Mouse (Mus musculus): ENCODE data around the gene Eva1c.
A peak's percentile ranks its signal among the peaks of the same experiment; 100 is the strongest.
"Not testable (repeated sequence)": the region's sequence is repeated elsewhere in the genome, so short reads cannot be mapped to it uniquely, and the experiment has no call there.

Gene Eva1c

GRCm38 (mm10) chr16:90826457-90826856, at the start of gene Eva1c:
Gene Eva1c (plus strand): TSS chr16:90826719.
- no peak for DNase-seq (ENCODE audit: low read depth)

DNA sequence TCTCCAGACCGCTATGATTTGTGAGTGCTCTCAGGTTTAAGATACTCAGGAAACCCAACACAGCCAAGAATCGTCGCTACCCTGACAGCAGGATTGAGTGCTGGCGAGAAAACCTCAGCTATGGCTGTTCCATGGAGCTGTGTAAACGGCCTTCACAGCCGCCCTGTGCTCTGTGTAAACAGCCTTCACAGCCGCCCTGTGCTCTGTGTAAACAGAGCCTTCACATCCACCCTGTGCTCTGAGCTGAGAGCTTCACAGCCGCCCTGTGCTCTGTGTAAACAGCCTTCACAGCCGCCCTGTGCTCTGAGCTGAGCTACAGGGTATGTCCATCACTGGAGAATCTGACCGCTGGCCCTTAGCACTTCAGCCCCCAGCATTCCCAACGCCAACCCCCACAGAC, 46.7 kb upstream of the Eva1c start:
- no peak for DNase-seq (ENCODE audit: low read depth)

DNA sequence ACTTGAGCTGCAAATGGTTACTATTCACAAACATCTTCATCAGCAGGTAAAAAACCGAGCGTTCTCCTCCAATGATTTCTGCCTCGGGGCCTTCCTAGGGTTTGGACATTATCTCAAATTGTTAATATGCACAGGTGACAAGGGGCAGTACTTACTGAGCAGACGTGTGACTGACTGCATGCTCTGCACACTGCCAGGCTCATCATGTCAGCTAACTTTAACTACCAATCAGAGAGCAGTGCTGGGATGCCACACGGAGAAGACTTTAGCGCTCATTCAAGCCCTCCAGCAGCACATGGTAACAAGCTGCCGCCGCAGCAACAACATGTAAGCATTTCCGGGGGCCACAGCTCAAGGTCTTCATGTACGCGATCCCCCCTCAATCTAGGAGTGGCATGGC, 43.2 kb upstream of the Eva1c start:
- no peak for DNase-seq (ENCODE audit: low read depth)

- DNase-seq (ENCODE audit: low read depth) = no peak
Measured at GRCm38 (mm10) chr16:90785257-90785656, 41.3 kb upstream of the Eva1c start.

DNA sequence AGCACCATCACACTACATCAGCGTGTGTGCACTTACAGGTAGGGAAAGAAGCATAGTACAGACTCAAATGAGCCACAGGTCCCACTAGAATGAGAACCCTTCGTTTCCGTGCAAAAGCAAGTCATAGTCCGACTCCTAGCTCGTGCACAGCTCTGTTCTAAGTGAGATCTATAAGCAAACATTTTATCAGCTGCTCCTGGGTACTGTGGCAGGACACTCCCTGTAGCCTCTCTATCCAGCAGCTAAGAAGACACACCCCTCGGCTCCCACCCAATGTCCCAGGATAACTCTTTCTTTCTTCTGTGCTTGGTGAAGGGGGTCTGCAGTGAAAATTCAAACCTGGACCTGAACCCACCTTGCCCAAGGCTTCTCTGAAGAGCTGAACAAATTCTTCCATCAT, 37.9 kb upstream of the Eva1c start:
- DNase-seq (ENCODE audit: low read depth) = no peak

GRCm38 (mm10) chr16:90790946-90791345, 35.6 kb upstream of the Eva1c start:
- no peak for DNase-seq (ENCODE audit: low read depth)

GRCm38 (mm10) chr16:90792066-90792465, 34.5 kb upstream of the Eva1c start:
- no peak for DNase-seq (ENCODE audit: low read depth)

GRCm38 (mm10) chr16:90792500-90792899, 34.0 kb upstream of the Eva1c start:
- no peak for DNase-seq (ENCODE audit: low read depth)

DNA sequence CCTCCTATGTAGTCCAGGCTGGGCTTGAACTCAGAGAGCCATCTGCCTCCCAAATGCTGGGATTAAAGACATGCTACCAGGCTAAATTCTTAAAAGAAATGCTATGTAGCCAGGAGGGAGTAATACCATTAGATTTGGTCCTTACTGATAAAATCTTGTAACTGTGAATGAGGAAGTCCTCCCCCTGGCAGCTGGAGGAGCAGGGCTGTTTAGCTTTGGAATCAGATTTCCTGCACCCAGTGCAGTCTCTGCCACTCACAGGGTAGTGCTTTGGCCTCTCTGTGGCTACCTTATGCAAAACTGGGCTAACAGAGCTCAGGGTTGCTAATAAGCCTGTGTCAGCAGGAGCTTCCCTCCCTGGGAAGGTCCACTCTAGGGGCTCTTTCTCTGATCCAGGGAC, 31.8 kb upstream of the Eva1c start:
- no peak for DNase-seq (ENCODE audit: low read depth)

DNA sequence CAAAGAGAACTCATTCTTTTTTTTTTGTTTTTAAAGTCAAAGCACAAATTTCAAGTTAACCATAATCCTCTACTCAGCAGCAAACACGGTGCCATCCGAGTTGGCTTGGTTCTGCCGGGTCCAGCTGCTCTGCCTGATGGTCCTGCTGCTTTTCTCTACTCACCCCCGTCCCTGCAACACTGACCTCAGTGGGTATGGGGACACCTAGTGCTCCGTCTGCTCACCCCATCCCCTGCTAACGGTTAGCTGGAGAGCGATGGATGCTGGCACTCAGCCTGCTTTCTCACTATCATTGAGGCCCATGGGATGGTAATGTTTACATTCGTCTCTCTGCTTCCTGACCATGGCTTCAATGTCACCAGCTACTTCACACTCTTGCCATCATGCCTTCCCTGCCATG, 28.1 kb upstream of the Eva1c start:
- DNase-seq (ENCODE audit: low read depth) = no peak

GRCm38 (mm10) chr16:90798848-90799247, 27.7 kb upstream of the Eva1c start:
- DNase-seq (ENCODE audit: low read depth) = no peak

GRCm38 (mm10) chr16:90799840-90800239, 26.7 kb upstream of the Eva1c start:
- DNase-seq (ENCODE audit: low read depth) = no peak

DNA sequence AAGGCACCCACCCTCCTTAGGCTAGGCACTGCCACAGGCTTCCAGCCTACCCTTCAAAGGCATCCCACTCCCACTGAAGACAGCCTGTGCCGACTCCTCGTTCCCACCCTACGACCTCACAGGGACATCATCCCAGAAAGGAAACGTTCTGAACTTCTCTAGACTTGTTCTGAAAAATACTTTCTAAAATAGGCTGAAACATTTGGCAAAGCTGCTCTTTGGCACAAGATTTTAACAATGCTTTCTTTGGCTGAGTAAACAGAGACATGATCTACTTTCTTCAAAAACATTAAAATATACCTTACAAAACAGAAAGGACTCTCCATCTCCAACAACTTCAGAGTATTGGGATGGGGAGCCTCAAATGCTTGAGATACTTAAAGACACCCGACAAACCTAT, 25.3 kb upstream of the Eva1c start:
- DNase-seq (ENCODE audit: low read depth) = no peak

DNA sequence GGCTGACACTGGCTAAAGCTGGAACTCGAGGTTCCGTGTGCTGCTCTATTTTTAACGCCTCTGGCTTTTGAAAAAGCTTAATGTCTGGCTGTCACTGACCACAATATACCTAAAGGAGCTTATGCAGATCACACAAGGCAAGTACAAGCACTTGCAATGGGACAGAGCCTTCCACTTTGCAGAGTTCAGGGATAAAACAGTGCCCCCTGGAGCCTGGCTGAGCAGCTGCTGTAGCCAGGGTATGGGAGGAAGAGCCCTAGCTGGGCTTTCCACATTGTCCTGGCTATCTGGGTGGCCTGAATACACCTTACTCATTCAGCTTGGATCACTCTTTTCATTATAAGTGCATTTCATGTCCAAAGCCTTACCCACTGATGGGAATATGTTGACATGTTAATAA, 24.6 kb upstream of the Eva1c start:
- DNase-seq (ENCODE audit: low read depth) = peak; percentile 29

DNA sequence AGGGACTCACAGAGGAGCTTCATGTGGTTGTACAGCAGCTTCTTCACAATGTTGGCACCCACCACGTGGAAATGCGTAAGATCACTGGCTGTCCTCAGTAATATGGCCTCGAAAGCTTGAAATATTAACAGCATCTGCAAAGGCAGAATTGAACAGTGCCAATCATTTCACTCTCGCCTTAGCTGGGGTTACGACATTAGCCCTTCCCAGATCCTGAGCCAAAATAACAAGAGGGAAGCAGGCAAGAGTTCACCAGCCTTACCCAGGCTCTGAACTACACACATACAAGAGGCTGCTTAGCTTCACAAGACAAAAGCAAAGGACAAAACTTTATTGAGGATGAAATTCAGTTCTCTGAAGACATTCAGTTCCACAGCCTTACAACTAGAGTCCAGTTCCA, 22.1 kb upstream of the Eva1c start:
- DNase-seq (ENCODE audit: low read depth) = no peak

DNA sequence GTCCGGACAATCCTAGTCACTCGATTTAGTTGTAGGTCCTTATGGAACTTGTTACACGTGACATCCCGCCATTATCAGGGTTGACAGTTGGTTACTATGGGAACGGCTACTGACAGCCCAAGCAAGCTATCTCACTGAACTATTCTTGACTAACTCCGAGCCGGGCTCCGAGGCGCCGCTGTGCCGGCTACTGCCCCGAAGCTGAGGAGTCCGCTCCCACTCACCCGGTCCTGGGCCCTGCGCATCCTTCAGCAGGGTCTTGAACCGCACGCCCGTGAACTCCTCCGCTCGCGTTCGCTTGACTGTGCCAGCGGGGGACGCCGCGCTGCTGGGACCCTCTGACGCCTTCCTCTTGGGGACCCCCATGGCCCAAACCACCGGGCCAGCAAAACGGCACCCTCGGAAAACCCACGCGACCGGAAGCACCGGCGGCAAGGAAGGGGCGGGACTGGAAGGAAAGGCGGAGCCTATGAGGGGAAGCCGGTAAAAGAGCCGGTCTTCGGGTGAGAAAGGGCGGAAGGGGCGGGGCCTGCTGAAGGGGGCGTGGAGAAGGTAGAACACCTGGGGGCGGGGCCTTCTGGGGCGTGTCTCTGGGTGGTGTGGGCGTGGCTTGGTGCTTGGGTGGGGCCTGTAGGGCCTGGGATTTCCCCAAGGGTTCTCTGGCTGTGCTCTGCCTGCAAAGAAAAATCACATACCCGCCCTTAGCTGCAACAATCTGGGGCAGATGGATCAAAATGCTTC, 16.4 kb upstream of the Eva1c start, which contains the start of gene Urb1:
Gene Urb1, minus strand, starts transcription at position 439 of the 741 bp plus-strand sequence.
- DNase-seq (ENCODE audit: low read depth) = peak; percentile 98

DNA sequence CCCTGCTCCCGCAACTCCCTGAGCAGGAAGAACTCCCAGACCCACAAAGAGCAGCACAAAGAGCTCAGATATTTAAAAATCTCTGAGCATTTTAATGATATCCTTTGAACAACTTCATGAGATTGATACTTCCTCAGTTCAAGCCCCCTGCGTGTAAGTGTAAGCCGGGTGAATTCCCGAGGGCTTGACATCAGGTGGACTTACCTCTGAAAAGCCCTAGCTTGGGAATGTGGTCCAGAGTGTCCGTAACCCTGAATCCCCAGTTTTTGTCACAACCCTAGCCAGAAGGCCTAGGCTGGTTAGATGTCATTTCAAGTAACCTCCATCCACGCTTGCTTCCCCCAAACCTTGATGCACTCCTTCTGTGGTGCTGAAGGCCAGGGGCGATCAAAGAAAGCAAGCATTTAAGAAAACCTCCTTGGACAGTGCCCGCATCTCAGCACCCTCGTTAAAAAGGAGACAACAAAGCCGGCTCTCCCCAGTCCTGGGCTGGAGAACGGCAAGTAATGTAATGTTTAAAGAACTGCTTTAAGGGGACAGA, 15.7 kb upstream of the Eva1c start:
- peak; percentile 22 for DNase-seq (ENCODE audit: low read depth)

DNA sequence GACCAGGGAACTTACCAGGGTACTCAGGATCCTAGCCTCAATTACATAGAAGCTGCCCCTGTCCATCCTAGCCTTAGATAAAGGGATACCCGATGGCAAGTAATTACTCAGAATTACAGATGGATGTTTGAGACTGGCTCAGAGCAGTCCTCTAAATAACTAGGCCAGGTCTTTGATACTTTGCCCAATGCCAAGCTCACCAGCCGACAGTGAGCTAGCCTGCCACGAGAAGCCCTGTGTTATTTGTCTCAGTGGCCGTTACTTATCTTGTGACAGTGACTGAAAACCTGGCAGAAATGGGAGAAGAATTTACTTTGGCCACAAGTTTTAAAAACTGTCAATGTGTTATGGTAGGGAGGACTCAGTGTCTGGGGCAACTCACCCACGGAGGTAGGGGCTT, 14.4 kb upstream of the Eva1c start:
- DNase-seq (ENCODE audit: low read depth) = no peak

DNA sequence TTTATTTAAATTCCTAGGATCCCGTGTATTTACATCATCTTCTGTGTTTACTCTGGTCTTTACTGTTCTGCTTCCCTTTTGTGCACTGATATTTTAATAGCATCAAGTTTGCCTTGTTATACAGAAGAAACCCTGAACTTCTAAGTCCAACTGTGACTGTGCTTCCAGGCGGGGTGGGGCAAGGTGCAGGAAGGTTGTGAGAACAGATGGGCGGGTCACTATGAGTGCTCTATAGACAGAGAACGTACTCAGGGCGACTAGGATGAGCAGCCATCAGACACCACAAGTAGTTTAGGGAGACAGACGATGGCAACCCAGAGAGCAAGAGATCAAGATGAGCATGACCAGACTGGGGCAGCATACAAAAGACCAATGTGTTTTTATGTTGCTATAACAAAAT, 6.2 kb upstream of the Eva1c start:
- no peak for DNase-seq (ENCODE audit: low read depth)

- DNase-seq (ENCODE audit: low read depth) = no peak
Measured at GRCm38 (mm10) chr16:90821046-90821697, 5.3 kb upstream of the Eva1c start.

DNA sequence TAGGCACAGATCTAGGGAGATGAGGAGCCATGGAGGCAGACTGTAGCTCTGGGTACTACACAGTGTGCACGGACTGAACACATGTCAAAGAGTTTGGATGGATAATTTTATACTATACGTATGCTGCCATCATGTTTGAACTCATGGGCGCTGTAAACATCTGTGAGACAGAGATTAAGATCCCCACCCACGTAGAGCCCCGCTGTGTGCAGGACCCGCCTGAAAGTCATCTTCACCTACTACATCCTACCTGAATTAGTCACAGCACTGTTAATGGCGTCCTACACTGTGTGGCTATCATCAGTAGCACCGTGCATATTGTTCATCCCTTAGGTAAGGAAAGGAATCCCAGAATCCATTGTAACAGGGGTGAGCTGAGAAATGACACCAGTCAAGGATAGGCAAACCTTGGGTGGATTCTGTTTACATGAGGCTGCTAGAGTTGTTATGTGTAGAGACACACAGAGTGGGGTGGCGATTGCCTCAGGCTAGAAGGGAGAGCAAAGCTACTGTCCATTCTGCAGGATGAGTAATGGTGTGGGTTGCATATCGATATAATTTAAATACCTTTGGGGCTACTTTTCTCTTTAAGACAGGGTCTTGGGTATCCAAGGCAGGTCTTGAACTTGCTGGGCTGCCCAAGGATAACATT, 4.1 kb upstream of the Eva1c start:
- DNase-seq (ENCODE audit: low read depth) = no peak

DNA sequence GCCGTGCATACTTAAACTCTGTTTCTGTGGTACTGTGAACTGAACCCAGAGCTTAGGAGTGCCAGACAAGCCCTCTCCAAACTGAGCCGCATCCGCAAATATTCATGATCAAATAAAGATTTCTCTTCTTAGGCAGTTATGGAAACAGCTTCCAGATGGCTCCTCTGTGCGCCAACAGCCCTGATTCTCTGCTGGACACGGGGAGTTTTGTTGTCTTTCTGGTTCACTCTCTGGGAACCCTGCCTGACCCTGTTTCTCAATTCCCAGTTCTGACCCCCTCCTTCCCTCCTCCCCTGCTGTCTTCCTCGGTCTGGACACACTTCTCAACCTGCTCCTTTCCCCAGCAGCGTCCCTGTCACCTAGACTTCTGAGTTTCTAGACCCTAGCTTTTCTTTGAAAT, 3.5 kb upstream of the Eva1c start:
- DNase-seq (ENCODE audit: low read depth) = peak; percentile 70

GRCm38 (mm10) chr16:90823986-90824385, 2.5 kb upstream of the Eva1c start:
- DNase-seq (ENCODE audit: low read depth) = not testable (repeated sequence)

Measured in NIH3T3 (cell line).